In genomic region chr19:34879624-34880023, GRCm38 (mm10) we compare ENCODE assay signal across 8 mouse cellular contexts. TPM values are rescaled to one million over a fixed set of nuclear protein-coding genes. Genes with fewer than 3 reads are reported as not detected.
DNase-seq lines count a peak whose midpoint lies in the region; ATAC-seq and TF ChIP-seq lines count a peak whose summit lies in the region.

No protein-coding gene starts in this region.

- no peak overlapping the region for H3K27ac ChIP-seq in neural tube, embryonic 11.5 days (ENCODE audit: low read depth, low read length)
- no peak overlapping the region; the same call in 1 of the 2 replicates for H3K27ac ChIP-seq in forebrain, embryonic 16.5 days (ENCODE audit: low read length)
- H3K27ac ChIP-seq in limb, embryonic 14.5 days (replicated peaks; ENCODE audit: low read depth, low read length): peak overlapping the region; percentile 97; the same call in 1 of the 2 replicates
- H3K27ac ChIP-seq in stomach, embryonic 15.5 days: peak overlapping the region; percentile 97

- no peaks in the 10 kb centered on the region for H3K27me3 ChIP-seq in neural tube, embryonic 11.5 days (ENCODE audit: control insufficient read depth, insufficient read depth, low read length)
- no peaks in the 10 kb centered on the region for H3K27me3 ChIP-seq in forebrain, embryonic 16.5 days (replicated peaks; ENCODE audit: control insufficient read depth, insufficient read depth, low read length)
- no peaks in the 10 kb centered on the region for H3K27me3 ChIP-seq in limb, embryonic 14.5 days (ENCODE audit: control insufficient read depth, insufficient read depth, low read length)
- no peaks in the 10 kb centered on the region for H3K27me3 ChIP-seq in stomach, embryonic 15.5 days (replicated peaks)

- WGBS in neural tube, embryonic 11.5 days: 25% methylated on average over 6 of the region's 6 CpGs
- WGBS in forebrain, embryonic 16.5 days: 17% methylated on average over 6 of the region's 6 CpGs
- 24% methylated on average over 6 of the region's 6 CpGs for WGBS in limb, embryonic 14.5 days
- 20% methylated on average over 6 of the region's 6 CpGs for WGBS in stomach, embryonic 15.5 days

- H3K9me3 ChIP-seq in neural tube, embryonic 11.5 days (ENCODE audit: control insufficient read depth, low read length): no peaks in the 10 kb centered on the region
- H3K9me3 ChIP-seq in forebrain, embryonic 16.5 days (ENCODE audit: control insufficient read depth, low read length): no peaks in the 10 kb centered on the region
- no peaks in the 10 kb centered on the region for H3K9me3 ChIP-seq in limb, embryonic 14.5 days (ENCODE audit: control insufficient read depth, low read length)
- H3K9me3 ChIP-seq in stomach, embryonic 15.5 days: no peaks in the 10 kb centered on the region

- H3K4me3 ChIP-seq in neural tube, embryonic 11.5 days (ENCODE audit: low read depth, low read length): peak overlapping the region; percentile 89
- peak overlapping the region; percentile 84 for H3K4me3 ChIP-seq in forebrain, embryonic 16.5 days (replicated peaks; ENCODE audit: low read length)
- peak overlapping the region; percentile 87 for H3K4me3 ChIP-seq in limb, embryonic 14.5 days (replicated peaks; ENCODE audit: low read length)
- peak overlapping the region; percentile 90 for H3K4me3 ChIP-seq in stomach, embryonic 15.5 days (replicated peaks)

- no peak for ATAC-seq in neural tube, embryonic 11.5 days (ENCODE audit: insufficient read depth, low FRiP score, low TSS enrichment)
- ATAC-seq in forebrain, embryonic 16.5 days: no peak
- ATAC-seq in limb, embryonic 14.5 days (ENCODE audit: low FRiP score, low read depth): no peak
- no peak for ATAC-seq in stomach, embryonic 15.5 days (ENCODE audit: insufficient read depth, low FRiP score, low read depth)

- no peak for TF ChIP-seq POLR2A in limb, embryonic 14.5 days (IDR thresholded peaks at IDR 0.05; ENCODE audit: borderline replicate concordance, extremely low read depth, insufficient read depth, insufficient read length)

- peak overlapping the region; percentile 96 for H3K9ac ChIP-seq in neural tube, embryonic 11.5 days (ENCODE audit: low read length)
- H3K9ac ChIP-seq in forebrain, embryonic 16.5 days (replicated peaks; ENCODE audit: low read depth, low read length): peak overlapping the region; percentile 98
- H3K9ac ChIP-seq in limb, embryonic 14.5 days (ENCODE audit: low read depth, low read length, severe bottlenecking): peak overlapping the region; percentile 93
- H3K9ac ChIP-seq in stomach, embryonic 15.5 days: peak overlapping the region; percentile 95; the same call in 1 of the 2 replicates

- H3K4me2 ChIP-seq in neural tube, embryonic 11.5 days (ENCODE audit: low read depth): peak overlapping the region; percentile 80
- peak overlapping the region; percentile 85 for H3K4me2 ChIP-seq in forebrain, embryonic 16.5 days (ENCODE audit: low read length)
- peak overlapping the region; percentile 79 for H3K4me2 ChIP-seq in limb, embryonic 14.5 days (replicated peaks; ENCODE audit: low read depth, low read length, severe bottlenecking)
- peak overlapping the region; percentile 83 for H3K4me2 ChIP-seq in stomach, embryonic 15.5 days

- no peaks in the 10 kb centered on the region for H3K36me3 ChIP-seq in neural tube, embryonic 11.5 days (ENCODE audit: control insufficient read depth, insufficient read depth, low read length)
- H3K36me3 ChIP-seq in forebrain, embryonic 16.5 days (ENCODE audit: control insufficient read depth, insufficient read depth): no peaks in the 10 kb centered on the region
- no peaks in the 10 kb centered on the region for H3K36me3 ChIP-seq in limb, embryonic 14.5 days (ENCODE audit: control insufficient read depth, insufficient read depth, low read length)
- no peaks in the 10 kb centered on the region for H3K36me3 ChIP-seq in stomach, embryonic 15.5 days

- H3K4me1 ChIP-seq in neural tube, embryonic 11.5 days (ENCODE audit: control insufficient read depth, insufficient read depth, low read length): peaks cover 6% of the 10 kb centered on the region
- H3K4me1 ChIP-seq in forebrain, embryonic 16.5 days (replicated peaks; ENCODE audit: control insufficient read depth, insufficient read depth, low read length): peaks cover 16% of the 10 kb centered on the region
- H3K4me1 ChIP-seq in limb, embryonic 14.5 days (ENCODE audit: control insufficient read depth, insufficient read depth, low read length): peaks cover 10% of the 10 kb centered on the region; the same call in 1 of the 2 replicates
- H3K4me1 ChIP-seq in stomach, embryonic 15.5 days: peaks cover 5% of the 10 kb centered on the region; the same call in 1 of the 2 replicates

- intact Hi-C loops in left cerebral cortex, postnatal 36 days (cut with DNase I): loop anchor here (2.0 kb wide), 1 partner anchor 41 kb away; no protein-coding TSS in a partner anchor

- DNase-seq in neural tube, embryonic 11.5 days (ENCODE audit: low spot score): no peak
- DNase-seq in neural tube, embryonic 10.5 days (ENCODE audit: extremely low spot score, low spot score): no peak
- DNase-seq in limb, embryonic 14.5 days (ENCODE audit: low spot score): no peak
- DNase-seq in adipocyte (ENCODE audit: low spot score): no peak
- DNase-seq in layer of hippocampus, adult 18-20 months (ENCODE audit: low spot score in 2 of 2): no peak
- DNase-seq in left cerebral cortex, postnatal 36 days (ENCODE audit: low spot score in 2 of 2): no peak

RNA-seq across cellular contexts. Expression of gene Pank1, which starts 0.4 kb away (rescaled TPM):
- polyA plus RNA-seq in neural tube, embryonic 11.5 days (2014; fragmentation: Nextera tagmentation; extraction: Ambion mirVana): 8.9 and 9.4 TPM in 2 replicates
- polyA plus RNA-seq in forebrain, embryonic 16.5 days (2015; fragmentation: Nextera tagmentation; extraction: Ambion mirVana): 5.2 and 5.5 TPM in 2 replicates
- 4.2 and 4.3 TPM in 2 replicates for polyA plus RNA-seq in limb, embryonic 14.5 days (2012; rRNA removed)
- polyA plus RNA-seq in limb, embryonic 14.5 days (2014; fragmentation: Nextera tagmentation; extraction: Ambion mirVana): 8.0 and 8.7 TPM in 2 replicates
- 7.1 TPM in 2 replicates for polyA plus RNA-seq in stomach, embryonic 15.5 days (2015; fragmentation: Nextera tagmentation; extraction: Ambion mirVana)
- total RNA-seq in layer of hippocampus, adult 18-20 months (2021): 10 to 100 TPM; 19.2 to 19.7 TPM
- total RNA-seq in left cerebral cortex, postnatal 36 days (2021): 10 to 100 TPM; 20.8 to 23.5 TPM

RNA-seq across cellular contexts. Expression of gene Kif20b, which starts 42.5 kb away (rescaled TPM):
- polyA plus RNA-seq in neural tube, embryonic 11.5 days (2014; fragmentation: Nextera tagmentation; extraction: Ambion mirVana): 57.0 and 58.4 TPM in 2 replicates
- 28.9 and 31.8 TPM in 2 replicates for polyA plus RNA-seq in forebrain, embryonic 16.5 days (2015; fragmentation: Nextera tagmentation; extraction: Ambion mirVana)
- 14.3 and 28.1 TPM in 2 replicates for polyA plus RNA-seq in limb, embryonic 14.5 days (2012; rRNA removed)
- 45.5 and 47.3 TPM in 2 replicates for polyA plus RNA-seq in limb, embryonic 14.5 days (2014; fragmentation: Nextera tagmentation; extraction: Ambion mirVana)
- 56.2 and 58.2 TPM in 2 replicates for polyA plus RNA-seq in stomach, embryonic 15.5 days (2015; fragmentation: Nextera tagmentation; extraction: Ambion mirVana)
- total RNA-seq in layer of hippocampus, adult 18-20 months (2021): 1 to 10 TPM in 1 of 2 experiments, under 1 TPM in 1; 0.59 to 1.3 TPM
- total RNA-seq in left cerebral cortex, postnatal 36 days (2021): 1 to 10 TPM; 1.2 to 1.3 TPM

Comparison
In these comparisons a context has a peak if more than half of its experiments do, and no peak if none do; other contexts are left out.
1. H3K27ac ChIP-seq: peak in limb, embryonic 14.5 days (single experiment) and stomach, embryonic 15.5 days (single experiment); none in neural tube, embryonic 11.5 days (single experiment) and forebrain, embryonic 16.5 days (single experiment).
2. Peak in every context shown above with its lines, with median percentiles within 50 percentile points of each other: H3K4me2 ChIP-seq, H3K4me3 ChIP-seq and H3K9ac ChIP-seq.